Mouse (Mus musculus) frontal cortex, postnatal 25 days (tissue): ENCODE data around the gene Echdc3.
A peak's percentile ranks its signal among the peaks of the same experiment; 100 is the strongest.

ENCODE experiments used
- DNase-seq, 2 experiments: peaks; one replicate each; pipeline ENCODE4 v3.0.0; 2022; ENCODE audit warnings: low spot score in 2 of 2

The Echdc3 gene

GRCm38 (mm10) chr2:6168560-6168959 lies 44.3 kb downstream of the Echdc3 start:
- DNase-seq = no peak

GRCm38 (mm10) chr2:6167843-6168558 lies 44.8 kb downstream of the Echdc3 start:
- DNase-seq = peak; percentile 59 to 78

GRCm38 (mm10) chr2:6165771-6166170 lies 47.1 kb downstream of the Echdc3 start:
- DNase-seq = no peak

- DNase-seq = no peak
These were observed 48.1 kb downstream of the Echdc3 start for GRCm38 (mm10) chr2:6164606-6165290.

- DNase-seq = no peak
These were observed 50.3 kb downstream of the Echdc3 start for GRCm38 (mm10) chr2:6162366-6163040.

GRCm38 (mm10) chr2:6159735-6160134 lies 53.1 kb downstream of the Echdc3 start:
- no peak for DNase-seq

GRCm38 (mm10) chr2:6159219-6159618 lies 53.6 kb downstream of the Echdc3 start:
- no peak for DNase-seq

- DNase-seq = no peak
These were observed 55.2 kb downstream of the Echdc3 start for GRCm38 (mm10) chr2:6157635-6158034.

- no peak for DNase-seq
These were observed 55.6 kb downstream of the Echdc3 start for GRCm38 (mm10) chr2:6157208-6157607.

- no peak for DNase-seq
These were observed 63.0 kb downstream of the Echdc3 start for GRCm38 (mm10) chr2:6149801-6150200.

- no peak for DNase-seq
These were observed 65.9 kb downstream of the Echdc3 start for GRCm38 (mm10) chr2:6146901-6147300.

- DNase-seq = no peak
These were observed 66.6 kb downstream of the Echdc3 start for GRCm38 (mm10) chr2:6146257-6146656.

- no peak for DNase-seq
These were observed 67.2 kb downstream of the Echdc3 start for GRCm38 (mm10) chr2:6145611-6146010.

GRCm38 (mm10) chr2:6142915-6143654 lies 69.7 kb downstream of the Echdc3 start:
- no peak for DNase-seq

GRCm38 (mm10) chr2:6140572-6141161 lies 72.2 kb downstream of the Echdc3 start:
- no peak for DNase-seq
